Mouse (Mus musculus) embryonic facial prominence, embryonic 12.5 days (tissue): ENCODE results near the gene Traf7. TPM values are rescaled to one million over a fixed set of nuclear protein-coding genes. Genes with fewer than 3 reads are reported as not detected.
A peak's percentile ranks its signal among the peaks of the same experiment; 100 is the strongest.

Experiments
- ATAC-seq: fragments of 200-750 bp; cut with Nextera tagmentation; 2 replicates; pipeline ENCODE4 v1.8.0; 2017; ENCODE audit not compliant: insufficient number of reproducible peaks, insufficient read depth, low FRiP score, low TSS enrichment
- H3K27ac ChIP-seq: fragments of 300-500 bp; sonication (generic); 2 replicates; pipeline ENCODE4 v1.5.1; 2016; ENCODE audit warnings: mild to moderate bottlenecking
- H3K27me3 ChIP-seq: fragments of 300-500 bp; sonication (generic); 2 replicates; pipeline ENCODE4 v1.6.1; 2016; ENCODE audit warnings: mild to moderate bottlenecking, moderate library complexity
- H3K36me3 ChIP-seq: fragments of 300-500 bp; sonication (generic); 2 replicates; pipeline ENCODE4 v1.6.1; 2016; ENCODE audit warnings: mild to moderate bottlenecking
- H3K4me1 ChIP-seq: fragments of 300-500 bp; sonication (generic); 2 replicates; pipeline ENCODE4 v1.6.1; 2016
- H3K4me2 ChIP-seq: fragments of 300-500 bp; sonication (generic); replicated peaks from 2 replicates; pipeline ENCODE4 v1.6.1; 2016; ENCODE audit warnings: mild to moderate bottlenecking, moderate library complexity
- H3K4me3 ChIP-seq: fragments of 300-500 bp; sonication (generic); 2 replicates; pipeline ENCODE4 v1.5.1; 2016; ENCODE audit warnings: mild to moderate bottlenecking
- H3K9ac ChIP-seq: fragments of 300-500 bp; sonication (generic); 2 replicates; pipeline ENCODE4 v1.6.1; 2016; ENCODE audit warnings: mild to moderate bottlenecking, moderate library complexity
- H3K9me3 ChIP-seq: fragments of 300-500 bp; sonication (generic); 2 replicates; pipeline ENCODE4 v1.6.1; 2016; ENCODE audit warnings: mild to moderate bottlenecking, moderate library complexity
- WGBS: fragments of 180-500 bp; shearing (Covaris S2); methylation state at CpG from one replicate; pipeline ENCODE4 v1.1.7; 2016; 5-methylcytosine and 5-hydroxymethylcytosine counted together
- polyA plus RNA-seq: library from polyadenylated mRNA; unstranded; fragments of >200 nt; fragmentation: Nextera tagmentation; extraction: Ambion mirVana; gene quantifications from 2 replicates; pipeline ENCODE4 v1.2.1, GENCODE M21; 2016

Traf7 gene
- polyA plus RNA-seq, 1 experiment from 2014 or later = 98.5 TPM

- Histone ChIP-seq H3K4me1 (peaks cover 21% of the 10 kb centered on the region), H3K9ac (no peak overlapping the region), H3K27ac (no peak overlapping the region), H3K36me3 (peaks cover 11% of the 10 kb centered on the region), H3K4me3 (no peak overlapping the region), H3K4me2 (no peak overlapping the region), H3K9me3 (no peaks in the 10 kb centered on the region), H3K27me3 (peaks cover 3% of the 10 kb centered on the region; the same call in 1 of the 2 replicates)
- no peak for ATAC-seq
- 93% methylated on average over 20 of the region's 20 CpGs for WGBS
Observed at GRCm38 (mm10) chr17:24481027-24481815, 46.5 kb downstream of the Traf7 start.

GRCm38 (mm10) chr17:24480201-24480826 is 47.4 kb downstream of the Traf7 start:
- no peaks in the 10 kb centered on the region for H3K9me3 ChIP-seq
- H3K27me3 ChIP-seq = no peaks in the 10 kb centered on the region
- peaks cover 20% of the 10 kb centered on the region for H3K36me3 ChIP-seq
- peak overlapping the region; percentile 18; the same call in 1 of the 2 replicates for H3K4me2 ChIP-seq
- 61% methylated on average over 3 of the region's 3 CpGs for WGBS
- peaks cover 19% of the 10 kb centered on the region for H3K4me1 ChIP-seq
- H3K4me3 ChIP-seq = no peak overlapping the region
- H3K9ac ChIP-seq = peak overlapping the region; percentile 25; the same call in 1 of the 2 replicates
- no peak for ATAC-seq
- H3K27ac ChIP-seq = no peak overlapping the region

- H3K4me1 ChIP-seq = peaks cover 19% of the 10 kb centered on the region
- H3K36me3 ChIP-seq = peaks cover 29% of the 10 kb centered on the region
- H3K27ac ChIP-seq = no peak overlapping the region
- H3K27me3 ChIP-seq = no peaks in the 10 kb centered on the region
- peak overlapping the region; percentile 69; the same call in 1 of the 2 replicates for H3K4me2 ChIP-seq
- 31% methylated on average over 1 of the region's 1 CpGs for WGBS
- no peak for ATAC-seq
- H3K4me3 ChIP-seq = peak overlapping the region; percentile 74
- H3K9me3 ChIP-seq = no peaks in the 10 kb centered on the region
- no peak overlapping the region for H3K9ac ChIP-seq
Observed at GRCm38 (mm10) chr17:24479431-24479830, 48.3 kb downstream of the Traf7 start.

GRCm38 (mm10) chr17:24478663-24479380 is 48.9 kb downstream of the Traf7 start, which contains the start of gene Mlst8:
Mlst8 (minus strand) TSS chr17:24479078.
- under 1% methylated on average over 48 of the region's 48 CpGs for WGBS

GRCm38 (mm10) chr17:24477985-24478600 is 49.6 kb downstream of the Traf7 start:
- 50% methylated on average over 11 of the region's 11 CpGs for WGBS

More at GRCm38 (mm10) chr17:24478663-24479380, 48.9 kb downstream of the Traf7 start, which contains the start of gene Mlst8:
- ATAC-seq = peak; percentile 93
- H3K4me2 ChIP-seq = peak within 1 kb of the TSS; percentile 69
- H3K4me1 ChIP-seq = peaks cover 19% of the 10 kb centered on the region
- H3K27ac ChIP-seq = peak within 1 kb of the TSS; percentile 97
- H3K4me3 ChIP-seq = peak within 1 kb of the TSS; percentile 74
- peak within 1 kb of the TSS; percentile 73 for H3K9ac ChIP-seq
- no peaks in the 10 kb centered on the region for H3K27me3 ChIP-seq
- peaks cover 35% of the 10 kb centered on the region for H3K36me3 ChIP-seq
- no peaks in the 10 kb centered on the region for H3K9me3 ChIP-seq

GRCm38 (mm10) chr17:24477053-24477984 is 50.4 kb downstream of the Traf7 start:
- ATAC-seq = no peak
- no peaks in the 10 kb centered on the region for H3K9me3 ChIP-seq
- H3K27me3 ChIP-seq = no peaks in the 10 kb centered on the region
- peak overlapping the region; percentile 69 for H3K4me2 ChIP-seq
- peaks cover 48% of the 10 kb centered on the region for H3K36me3 ChIP-seq
- H3K9ac ChIP-seq = peak overlapping the region; percentile 73; the same call in 1 of the 2 replicates
- H3K4me1 ChIP-seq = peaks cover 28% of the 10 kb centered on the region
- no peak overlapping the region for H3K27ac ChIP-seq
- 91% methylated on average over 20 of the region's 20 CpGs for WGBS
- no peak overlapping the region for H3K4me3 ChIP-seq

More at GRCm38 (mm10) chr17:24477985-24478600, 49.6 kb downstream of the Traf7 start:
- H3K9me3 ChIP-seq = no peaks in the 10 kb centered on the region
- peak overlapping the region; percentile 69 for H3K4me2 ChIP-seq
- peaks cover 41% of the 10 kb centered on the region for H3K36me3 ChIP-seq
- peak overlapping the region; percentile 97; the same call in 1 of the 2 replicates for H3K27ac ChIP-seq
- H3K4me3 ChIP-seq = peak overlapping the region; percentile 74
- peak overlapping the region; percentile 73 for H3K9ac ChIP-seq
- peaks cover 21% of the 10 kb centered on the region for H3K4me1 ChIP-seq
- ATAC-seq = no peak
- no peaks in the 10 kb centered on the region for H3K27me3 ChIP-seq

GRCm38 (mm10) chr17:24476022-24476776 is 51.5 kb downstream of the Traf7 start:
- ATAC-seq = no peak
- peaks cover 48% of the 10 kb centered on the region for H3K36me3 ChIP-seq
- WGBS = 92% methylated on average over 10 of the region's 10 CpGs
- no peak overlapping the region for H3K9ac ChIP-seq
- no peak overlapping the region for H3K4me2 ChIP-seq
- peaks cover 40% of the 10 kb centered on the region for H3K4me1 ChIP-seq
- H3K27me3 ChIP-seq = no peaks in the 10 kb centered on the region
- no peak overlapping the region for H3K4me3 ChIP-seq
- no peak overlapping the region for H3K27ac ChIP-seq
- no peaks in the 10 kb centered on the region for H3K9me3 ChIP-seq

GRCm38 (mm10) chr17:24475586-24475985 is 52.2 kb downstream of the Traf7 start:
- Histone ChIP-seq H3K9me3 (no peaks in the 10 kb centered on the region), H3K4me3 (no peak overlapping the region), H3K27me3 (no peaks in the 10 kb centered on the region), H3K27ac (no peak overlapping the region), H3K4me1 (peaks cover 43% of the 10 kb centered on the region), H3K9ac (no peak overlapping the region), H3K36me3 (peaks cover 48% of the 10 kb centered on the region), H3K4me2 (no peak overlapping the region)
- whole genome bisulfite sequencing = 87% methylated on average over 6 of the region's 6 CpGs
- ATAC-seq = no peak

- no peaks in the 10 kb centered on the region for H3K9me3 ChIP-seq
- ATAC-seq = no peak
- peaks cover 34% of the 10 kb centered on the region for H3K4me1 ChIP-seq
- H3K36me3 ChIP-seq = peaks cover 48% of the 10 kb centered on the region
- WGBS = 59% methylated on average over 5 of the region's 5 CpGs
- 0 out of 2 replicates have a peak overlapping the region, but pooled peaks have one; percentile 20 for H3K27ac ChIP-seq
- no peaks in the 10 kb centered on the region for H3K27me3 ChIP-seq
- no peak overlapping the region for H3K4me2 ChIP-seq
- H3K9ac ChIP-seq = no peak overlapping the region
- H3K4me3 ChIP-seq = no peak overlapping the region
Observed at GRCm38 (mm10) chr17:24474557-24474956, 53.2 kb downstream of the Traf7 start.
